Mouse (Mus musculus) brain, embryonic 14.5 days (tissue): Measurements from ENCODE around the gene Adgra3. TPM values are rescaled to one million over a fixed set of nuclear protein-coding genes. Genes with fewer than 3 reads are reported as not detected.

ENCODE experiments used
- DNase-seq: peaks from one replicate; pipeline ENCODE4 v3.0.0-alpha.2; 2011; ENCODE audit warnings: low read depth
- CTCF ChIP-seq: fragments of 200-500 bp; IDR thresholded peaks from 2 replicates; pipeline ENCODE4 v1.5.1; 2012; ENCODE audit warnings: inconsistent platforms, mild to moderate bottlenecking, moderate library complexity, borderline replicate concordance; ENCODE audit not compliant: insufficient read depth, insufficient read length; ENCODE audit errors: extremely low read depth
- POLR2A ChIP-seq: fragments of 200-500 bp; IDR thresholded peaks from 2 replicates; pipeline ENCODE4 v1.6.1; 2012; ENCODE audit warnings: mild to moderate bottlenecking, inconsistent platforms, borderline replicate concordance; ENCODE audit not compliant: poor library complexity, insufficient read depth, insufficient read length, severe bottlenecking; ENCODE audit errors: extremely low read depth
- polyA plus RNA-seq: library from polyadenylated mRNA; depleted of rRNA; stranded (reverse); fragments of >200 nt; gene quantifications from 2 replicates; pipeline ENCODE4 v1.2.3, GENCODE M21; 2012

Adgra3 gene
- polyA plus RNA-seq, 1 experiment = 49.5 TPM

- DNase-seq = peak; percentile 60
- no peak for TF ChIP-seq POLR2A
- no peak for TF ChIP-seq CTCF
These were observed 31.2 kb downstream of the Adgra3 start for GRCm38 (mm10) chr5:50027561-50027960.

- no peak for DNase-seq
- TF ChIP-seq CTCF = no peak
- no peak for TF ChIP-seq POLR2A
These were observed 31.8 kb downstream of the Adgra3 start for GRCm38 (mm10) chr5:50027001-50027400.

- TF ChIP-seq POLR2A = no peak
- TF ChIP-seq CTCF = no peak
These were observed 32.7 kb downstream of the Adgra3 start for GRCm38 (mm10) chr5:50026148-50026547.

GRCm38 (mm10) chr5:50024097-50024496 is 34.7 kb downstream of the Adgra3 start:
- no peak for DNase-seq
- TF ChIP-seq POLR2A (no peak), CTCF (no peak)

More at GRCm38 (mm10) chr5:50026148-50026547, 32.7 kb downstream of the Adgra3 start:
- no peak for DNase-seq

GRCm38 (mm10) chr5:50015987-50016587 is 42.7 kb downstream of the Adgra3 start:
- TF ChIP-seq CTCF = no peak
- TF ChIP-seq POLR2A = no peak
- DNase-seq = no peak

- peak; percentile 65 for DNase-seq
- no peak for TF ChIP-seq CTCF
- TF ChIP-seq POLR2A = no peak
These were observed 43.6 kb downstream of the Adgra3 start for GRCm38 (mm10) chr5:50015147-50015697.

- TF ChIP-seq CTCF = no peak
- TF ChIP-seq POLR2A = no peak
These were observed 44.1 kb downstream of the Adgra3 start for GRCm38 (mm10) chr5:50014658-50015057.

GRCm38 (mm10) chr5:50013965-50014364 is 44.8 kb downstream of the Adgra3 start:
- TF ChIP-seq POLR2A = no peak
- no peak for TF ChIP-seq CTCF
- no peak for DNase-seq

More at GRCm38 (mm10) chr5:50014658-50015057, 44.1 kb downstream of the Adgra3 start:
- DNase-seq = peak; percentile 35

GRCm38 (mm10) chr5:50008841-50009240 is 50.0 kb downstream of the Adgra3 start:
- peak; percentile 26 for DNase-seq
- TF ChIP-seq POLR2A (no peak), CTCF (no peak)

GRCm38 (mm10) chr5:50006915-50007658 is 51.7 kb downstream of the Adgra3 start:
- no peak for DNase-seq
- no peak for TF ChIP-seq CTCF

GRCm38 (mm10) chr5:50002269-50002668 is 56.5 kb downstream of the Adgra3 start:
- peak; percentile 44; the same call in 1 of the 2 replicates for TF ChIP-seq CTCF
- TF ChIP-seq POLR2A = no peak
- no peak for DNase-seq
